Mouse (Mus musculus) intestine, postnatal 0 days (tissue): ENCODE results near the gene Hist1h2an. TPM values are rescaled to one million over a fixed set of nuclear protein-coding genes. Genes with fewer than 3 reads are reported as not detected.
A peak's percentile ranks its signal among the peaks of the same experiment; 100 is the strongest.
"Not testable (repeated sequence)": the region's sequence is repeated elsewhere in the genome, so short reads cannot be mapped to it uniquely, and the experiment has no call there.

Experiments
- ATAC-seq: fragments of 200-750 bp; cut with Nextera tagmentation; 2 replicates; pipeline ENCODE4 v1.8.0; 2017; ENCODE audit warnings: mild to moderate bottlenecking, moderate TSS enrichment, moderate library complexity
- H3K27ac ChIP-seq: fragments of 300-500 bp; sonication (generic); 2 replicates; pipeline ENCODE4 v1.5.1; 2014; ENCODE audit warnings: mild to moderate bottlenecking, low read depth, low read length, moderate library complexity
- H3K27me3 ChIP-seq: fragments of 300-500 bp; sonication (generic); replicated peaks from 2 replicates; pipeline ENCODE4 v1.6.1; 2014; ENCODE audit warnings: low read length, mixed read lengths; ENCODE audit not compliant: control insufficient read depth, insufficient read depth
- H3K36me3 ChIP-seq: fragments of 300-500 bp; sonication (generic); 2 replicates; pipeline ENCODE4 v1.6.1; 2014; ENCODE audit warnings: mild to moderate bottlenecking, moderate library complexity; ENCODE audit not compliant: control insufficient read depth, insufficient read depth
- H3K4me1 ChIP-seq: fragments of 300-500 bp; sonication (generic); replicated peaks from 2 replicates; pipeline ENCODE4 v1.6.1; 2014; ENCODE audit warnings: antibody characterized with exemption, low read length, mixed read lengths; ENCODE audit not compliant: control insufficient read depth, insufficient read depth
- H3K4me2 ChIP-seq: fragments of 300-500 bp; sonication (generic); replicated peaks from 2 replicates; pipeline ENCODE4 v1.6.1; 2014; ENCODE audit warnings: low read depth, mild to moderate bottlenecking, moderate library complexity
- H3K4me3 ChIP-seq: fragments of 300-500 bp; sonication (generic); 2 replicates; pipeline ENCODE4 v1.5.1; 2014; ENCODE audit warnings: low read depth, low read length
- H3K9ac ChIP-seq: fragments of 300-500 bp; sonication (generic); 2 replicates; pipeline ENCODE4 v1.6.1; 2014; ENCODE audit warnings: mild to moderate bottlenecking, low read depth, low read length
- H3K9me3 ChIP-seq: fragments of 300-500 bp; sonication (generic); 2 replicates; pipeline ENCODE4 v1.6.1; 2016; ENCODE audit warnings: mixed run types; ENCODE audit not compliant: control insufficient read depth
- CTCF ChIP-seq: sonication (generic); IDR thresholded peaks from 2 replicates; pipeline ENCODE4 v1.5.1; 2016; ENCODE audit warnings: low read depth, mild to moderate bottlenecking, control low read depth, antibody characterized with exemption, moderate library complexity
- WGBS: fragments of 180-500 bp; shearing (Covaris S2); extraction: QIAGEN DNeasy Blood & Tissue Kit; methylation state at CpG from one replicate; pipeline ENCODE4 v1.1.7; 2014; 5-methylcytosine and 5-hydroxymethylcytosine counted together
- polyA plus RNA-seq: library from polyadenylated mRNA; unstranded; fragments of >200 nt; fragmentation: Nextera tagmentation; extraction: Ambion mirVana; gene quantifications from 2 replicates; pipeline ENCODE4 v1.2.1, GENCODE M21; 2015

Gene Hist1h2an
- polyA plus RNA-seq, 1 experiment from 2014 or later = 3.2 TPM

DNA sequence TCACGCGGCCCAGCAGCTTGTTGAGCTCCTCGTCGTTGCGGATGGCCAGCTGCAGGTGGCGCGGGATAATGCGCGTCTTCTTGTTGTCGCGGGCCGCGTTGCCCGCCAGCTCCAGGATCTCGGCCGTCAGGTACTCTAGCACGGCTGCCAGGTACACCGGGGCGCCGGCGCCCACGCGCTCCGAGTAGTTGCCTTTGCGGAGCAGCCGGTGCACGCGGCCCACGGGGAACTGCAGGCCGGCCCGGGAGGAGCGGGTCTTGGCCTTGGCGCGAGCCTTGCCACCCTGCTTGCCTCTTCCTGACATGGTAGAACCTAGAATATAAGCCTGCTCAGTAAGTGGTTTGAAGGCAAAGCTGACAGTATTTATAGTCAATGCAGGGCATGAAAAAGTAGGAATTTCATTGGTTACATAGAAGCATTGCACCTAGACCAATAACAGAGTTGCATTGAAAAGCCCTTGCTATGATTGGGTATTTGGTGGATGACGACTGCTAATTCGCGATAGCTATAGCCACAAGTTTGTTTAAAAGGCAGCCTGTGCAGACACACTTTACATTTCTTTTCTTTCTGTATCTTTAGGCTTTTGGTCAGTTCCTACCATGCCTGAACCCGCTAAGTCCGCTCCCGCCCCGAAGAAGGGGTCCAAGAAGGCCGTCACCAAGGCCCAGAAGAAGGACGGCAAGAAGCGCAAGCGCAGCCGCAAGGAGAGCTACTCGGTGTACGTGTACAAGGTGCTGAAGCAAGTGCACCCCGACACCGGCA is 33.3 kb downstream of the Hist1h2an start, which contains the start of the genes Hist1h2ak and Hist1h2bn:
TSS of gene Hist1h2ak (minus strand) at position 304 of the 762 bp plus-strand sequence.
TSS of gene Hist1h2bn (plus strand) at position 600 of the 762 bp plus-strand sequence.
- not testable (repeated sequence) for H3K4me1 ChIP-seq, H3K36me3 ChIP-seq, H3K9me3 ChIP-seq, H3K27me3 ChIP-seq
- WGBS = under 1% methylated on average over 37 of the region's 50 CpGs
- 0 out of 2 replicates have a peak within 1 kb of the TSS, but pooled peaks have one; percentile 5 for H3K9ac ChIP-seq
- H3K4me2 ChIP-seq = peak within 1 kb of the TSS; percentile 75
- ATAC-seq = peak; percentile 94
- peak; percentile 54 for TF ChIP-seq CTCF
- peak within 1 kb of the TSS; percentile 74 for H3K27ac ChIP-seq
- peak within 1 kb of the TSS; percentile 42 for H3K4me3 ChIP-seq

DNA sequence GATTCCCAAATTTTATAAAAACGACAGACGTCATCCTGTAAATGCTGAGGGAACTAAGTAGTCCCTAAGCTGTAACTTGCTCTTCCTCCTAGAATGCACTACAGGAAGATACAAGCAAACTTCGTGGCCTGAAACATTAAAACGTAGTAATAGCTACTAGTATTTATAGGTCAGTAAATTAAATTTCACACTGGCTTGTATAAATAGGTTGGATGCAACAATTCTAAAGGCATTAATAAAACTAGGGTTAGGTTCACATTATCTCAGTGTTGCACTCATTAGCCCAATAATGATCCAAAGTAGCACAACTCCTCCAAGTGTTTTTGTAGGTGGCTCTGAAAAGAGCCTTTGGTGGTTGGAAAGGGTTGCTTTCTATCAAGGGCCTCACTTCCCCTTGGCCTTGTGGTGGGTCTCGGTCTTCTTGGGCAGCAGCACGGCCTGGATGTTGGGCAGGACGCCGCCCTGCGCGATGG is 33.9 kb downstream of the Hist1h2an start:
- peak overlapping the region; percentile 75 for H3K4me2 ChIP-seq
- H3K9ac ChIP-seq = no peak overlapping the region
- H3K4me1 ChIP-seq = no peaks in the 10 kb centered on the region
- 2% methylated on average over 10 of the region's 10 CpGs for WGBS
- peak overlapping the region; percentile 74 for H3K27ac ChIP-seq
- ATAC-seq = no peak
- no peaks in the 10 kb centered on the region for H3K36me3 ChIP-seq
- H3K27me3 ChIP-seq = no peaks in the 10 kb centered on the region
- peak overlapping the region; percentile 42 for H3K4me3 ChIP-seq
- H3K9me3 ChIP-seq = no peaks in the 10 kb centered on the region
- no peak for TF ChIP-seq CTCF

DNA sequence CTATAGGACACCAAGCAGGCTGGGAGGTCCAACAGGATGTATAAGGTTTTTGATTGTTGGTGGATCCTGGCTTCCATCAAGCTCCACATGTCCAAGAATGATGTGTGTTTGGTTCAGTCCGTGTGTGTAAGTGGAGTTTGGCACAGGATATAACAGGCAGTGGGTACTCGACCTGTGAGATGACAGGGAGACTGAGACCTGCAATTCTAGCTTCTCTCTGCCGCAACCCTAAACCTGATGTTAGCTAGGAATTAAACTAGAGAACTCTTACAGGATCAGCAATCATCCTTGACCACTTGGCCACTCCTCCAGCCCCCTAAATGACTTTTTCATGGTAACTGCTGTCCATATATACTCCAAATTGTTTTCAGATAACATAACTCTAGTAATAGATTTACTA is 34.7 kb downstream of the Hist1h2an start:
- ATAC-seq = no peak
- Histone ChIP-seq H3K4me1 (no peaks in the 10 kb centered on the region), H3K27ac (no peak overlapping the region), H3K36me3 (no peaks in the 10 kb centered on the region), H3K27me3 (no peaks in the 10 kb centered on the region), H3K9me3 (no peaks in the 10 kb centered on the region), H3K4me3 (no peak overlapping the region), H3K9ac (no peak overlapping the region), H3K4me2 (no peak overlapping the region)
- TF ChIP-seq CTCF = no peak
- 41% methylated on average over 3 of the region's 3 CpGs for WGBS

GRCm38 (mm10) chr13:21751827-21752226 is 35.2 kb downstream of the Hist1h2an start:
- 76% methylated on average over 3 of the region's 3 CpGs for WGBS
- H3K9me3 ChIP-seq = no peaks in the 10 kb centered on the region
- no peaks in the 10 kb centered on the region for H3K4me1 ChIP-seq
- no peak for ATAC-seq
- H3K27me3 ChIP-seq = no peaks in the 10 kb centered on the region
- no peak for TF ChIP-seq CTCF
- H3K27ac ChIP-seq = no peak overlapping the region
- H3K9ac ChIP-seq = no peak overlapping the region
- no peak overlapping the region for H3K4me2 ChIP-seq
- no peak overlapping the region for H3K4me3 ChIP-seq
- no peaks in the 10 kb centered on the region for H3K36me3 ChIP-seq

- no peak overlapping the region for H3K4me3 ChIP-seq
- TF ChIP-seq CTCF = no peak
- H3K4me1 ChIP-seq = no peaks in the 10 kb centered on the region
- ATAC-seq = no peak
- H3K36me3 ChIP-seq = no peaks in the 10 kb centered on the region
- H3K27me3 ChIP-seq = no peaks in the 10 kb centered on the region
- H3K27ac ChIP-seq = no peak overlapping the region
- no peaks in the 10 kb centered on the region for H3K9me3 ChIP-seq
- no peak overlapping the region for H3K4me2 ChIP-seq
- no peak overlapping the region for H3K9ac ChIP-seq
Observed at GRCm38 (mm10) chr13:21751417-21751816, 35.6 kb downstream of the Hist1h2an start.

- WGBS = under 1% methylated on average over 41 of the region's 56 CpGs
- ATAC-seq = peak; percentile 66
- peak within 1 kb of the TSS; percentile 23 for H3K9ac ChIP-seq
- peak within 1 kb of the TSS; percentile 76 for H3K4me2 ChIP-seq
- H3K4me1 ChIP-seq, H3K9me3 ChIP-seq, H3K36me3 ChIP-seq, H3K27me3 ChIP-seq: not testable (repeated sequence)
- 0 out of 2 replicates have a peak within 1 kb of the TSS, but pooled peaks have one; percentile 28 for H3K27ac ChIP-seq
- H3K4me3 ChIP-seq = peak within 1 kb of the TSS; percentile 46
Observed at GRCm38 (mm10) chr13:21750159-21751017, 36.6 kb downstream of the Hist1h2an start, which contains the start of gene Hist1h4k. Hist1h4k (minus strand) TSS chr13:21750505.
